Mouse (Mus musculus): ENCODE measurements around the gene Prkcz.
A peak's percentile ranks its signal among the peaks of the same experiment; 100 is the strongest.
"Not testable (repeated sequence)": the region's sequence is repeated elsewhere in the genome, so short reads cannot be mapped to it uniquely, and the experiment has no call there.

The Prkcz gene

GRCm38 (mm10) chr4:155283001-155283503 is 78.1 kb downstream of the Prkcz start:
- DNase-seq (ENCODE audit: low spot score): no peak

- DNase-seq (ENCODE audit: low spot score): no peak
Observed at GRCm38 (mm10) chr4:155282231-155282630, 78.9 kb downstream of the Prkcz start.

- DNase-seq (ENCODE audit: low spot score): peak; percentile 43
Observed at GRCm38 (mm10) chr4:155281652-155282051, 79.5 kb downstream of the Prkcz start.

DNA sequence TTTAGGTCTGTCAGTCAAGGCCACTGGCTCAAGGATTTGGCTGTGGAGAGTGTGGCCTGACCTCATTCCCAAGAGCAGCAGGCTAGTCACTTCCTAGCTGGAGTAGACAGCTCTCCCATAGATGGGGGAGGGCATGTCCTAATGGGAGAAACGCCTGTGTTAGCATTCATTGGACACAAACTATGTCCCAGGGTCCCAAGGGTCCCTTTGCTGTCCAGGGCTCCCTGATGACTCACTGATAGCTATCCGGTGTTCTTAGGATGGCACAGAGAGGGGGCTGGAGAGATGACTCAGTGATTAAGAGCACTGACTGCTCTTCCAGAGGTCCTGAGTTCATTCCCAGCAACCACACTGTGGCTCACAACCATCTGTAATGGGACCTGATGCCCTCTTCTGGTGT is 79.9 kb downstream of the Prkcz start:
- peak; percentile 81 for DNase-seq (ENCODE audit: low spot score)

GRCm38 (mm10) chr4:155280768-155281121 is 80.4 kb downstream of the Prkcz start:
- peak; percentile 27 for DNase-seq (ENCODE audit: low spot score)

GRCm38 (mm10) chr4:155279926-155280767 is 81.0 kb downstream of the Prkcz start:
- DNase-seq (ENCODE audit: low spot score): peak; percentile 66

GRCm38 (mm10) chr4:155279054-155279453 is 82.1 kb downstream of the Prkcz start:
- DNase-seq (ENCODE audit: low spot score): no peak

GRCm38 (mm10) chr4:155277963-155278362 is 83.2 kb downstream of the Prkcz start:
- no peak for DNase-seq (ENCODE audit: low spot score)

GRCm38 (mm10) chr4:155274851-155275250 is 86.3 kb downstream of the Prkcz start:
- DNase-seq (ENCODE audit: low spot score): peak; percentile 63

DNA sequence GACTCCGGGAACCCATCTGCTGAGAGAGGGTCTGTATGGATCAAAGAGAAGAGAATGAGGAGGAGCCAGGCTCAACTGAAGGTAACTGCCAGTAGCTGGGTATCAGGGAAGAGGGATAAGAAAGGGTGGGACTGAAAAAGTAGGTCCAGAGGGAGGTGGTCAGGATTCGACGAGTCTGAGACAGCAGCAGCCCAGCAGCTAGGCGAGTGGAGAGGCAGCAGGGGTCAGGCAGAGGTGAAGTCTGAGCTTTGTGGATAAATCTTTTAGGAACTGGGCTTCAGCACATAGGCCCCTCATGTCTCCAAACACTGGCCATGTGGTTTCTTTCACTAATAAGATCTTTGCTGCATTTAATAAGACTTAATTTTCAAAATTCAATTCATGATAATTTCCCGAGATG is 86.7 kb downstream of the Prkcz start:
- DNase-seq (ENCODE audit: low spot score): no peak

DNA sequence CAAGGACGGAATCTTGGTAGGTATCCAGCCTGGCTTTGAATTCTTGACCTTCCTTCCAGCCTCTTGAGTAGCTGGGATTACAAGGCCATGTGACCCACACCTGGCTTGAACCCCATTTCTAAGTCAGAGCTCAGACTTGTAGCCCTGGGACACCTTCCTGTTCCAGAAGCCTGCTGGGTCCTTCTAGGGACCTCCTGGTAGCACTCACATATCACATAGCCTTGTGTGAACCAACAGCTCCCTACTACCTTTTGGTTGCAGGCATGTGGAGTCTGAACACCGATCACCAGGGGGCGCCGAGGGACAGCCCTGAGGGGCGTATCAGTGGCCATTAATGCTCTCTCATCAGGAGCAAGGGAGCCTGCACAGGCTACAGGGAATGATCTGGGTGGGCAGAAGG is 92.8 kb downstream of the Prkcz start:
- DNase-seq (ENCODE audit: low spot score): peak; percentile 75

- no peak for DNase-seq (ENCODE audit: low spot score)
Observed at GRCm38 (mm10) chr4:155267639-155268175, 93.5 kb downstream of the Prkcz start.

GRCm38 (mm10) chr4:155267047-155267543 is 94.1 kb downstream of the Prkcz start:
- no peak for DNase-seq (ENCODE audit: low spot score)

- DNase-seq (ENCODE audit: low spot score): no peak
Observed at GRCm38 (mm10) chr4:155264521-155265321, 96.4 kb downstream of the Prkcz start.

GRCm38 (mm10) chr4:155252253-155252652 is 108.9 kb downstream of the Prkcz start:
- DNase-seq (ENCODE audit: low spot score): no peak

- DNase-seq (ENCODE audit: low spot score): no peak
Observed at GRCm38 (mm10) chr4:155251147-155251546, 110.0 kb downstream of the Prkcz start.

- peak; percentile 28 for DNase-seq (ENCODE audit: low spot score)
Observed at GRCm38 (mm10) chr4:155250361-155251117, 110.6 kb downstream of the Prkcz start.

DNA sequence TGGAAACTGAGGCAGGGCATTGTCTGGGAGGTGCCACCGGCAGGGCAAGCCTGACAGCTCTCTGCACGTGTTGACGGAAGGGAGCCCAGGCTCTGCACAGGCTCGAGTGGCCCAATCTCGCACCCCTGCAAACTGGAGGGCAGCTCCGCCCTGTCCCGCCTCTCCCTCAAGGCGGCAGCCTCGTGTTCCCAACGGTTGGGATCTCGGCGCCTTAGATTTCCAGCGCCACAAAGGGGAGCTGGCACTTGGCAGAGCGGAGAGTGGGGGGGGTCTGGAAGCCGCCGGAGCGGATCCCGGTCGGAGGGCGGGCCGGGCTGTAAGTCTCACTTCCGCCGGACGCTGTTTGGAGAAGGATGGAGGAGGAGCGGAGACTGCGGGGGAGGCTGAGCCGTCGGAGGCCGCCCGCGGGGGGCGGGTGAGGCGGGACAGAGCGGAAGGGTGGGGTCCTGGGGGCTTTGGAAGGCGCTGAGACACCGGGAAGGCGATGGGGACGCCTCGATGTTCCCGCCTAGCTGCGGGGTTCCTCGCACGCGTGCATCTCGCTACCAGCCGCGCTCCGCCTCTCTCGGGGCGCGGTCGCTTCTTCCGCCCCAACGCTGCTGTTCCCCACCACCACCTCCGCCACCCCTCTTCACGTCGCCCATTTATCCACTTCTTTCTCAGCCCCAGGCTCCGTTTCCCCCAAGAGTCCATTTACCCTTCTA is 111.4 kb downstream of the Prkcz start, which contains the start of gene Faap20:
TSS of gene Faap20 (plus strand) at position 155 of the 704 bp plus-strand sequence.
- DNase-seq (ENCODE audit: low spot score): peak; percentile 85

DNA sequence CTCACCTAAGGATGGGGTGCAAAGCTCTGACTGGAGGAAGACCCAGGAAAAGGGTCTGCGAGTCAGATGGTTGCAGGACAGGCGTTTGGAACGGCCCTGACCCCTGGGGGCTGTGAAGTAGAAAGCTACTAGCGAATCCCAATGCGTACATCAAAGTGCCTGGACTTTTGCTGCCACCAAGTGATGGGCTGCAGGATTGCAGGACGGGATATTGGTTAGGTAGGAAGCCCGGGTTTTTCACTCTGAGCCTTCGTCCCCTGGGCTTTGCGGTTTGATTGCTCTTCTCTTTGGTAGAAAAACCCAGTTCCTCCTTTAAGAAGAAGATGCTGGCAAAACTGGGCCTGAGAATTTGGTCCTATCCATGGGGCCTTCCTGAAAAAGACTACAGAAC is 111.9 kb downstream of the Prkcz start:
- peak; percentile 98 for DNase-seq (ENCODE audit: low spot score)

DNA sequence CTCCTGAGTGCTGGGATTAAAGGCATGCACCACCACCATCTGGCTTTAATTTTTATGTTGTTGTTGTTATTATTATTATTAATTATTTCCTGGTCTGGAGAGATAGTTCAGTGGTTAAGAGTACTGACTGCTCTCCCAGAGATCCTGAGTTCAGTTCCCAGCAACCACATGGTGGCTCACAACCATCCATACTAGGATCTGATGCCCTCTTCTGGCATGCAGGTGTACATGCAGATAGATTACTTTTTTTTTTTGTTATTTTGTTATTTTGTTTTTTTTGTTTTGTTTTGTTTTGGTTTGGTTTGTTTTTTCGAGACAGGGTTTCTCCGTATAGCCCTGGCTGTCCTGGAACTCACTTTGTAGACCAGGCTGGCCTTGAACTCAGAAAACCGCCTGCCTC is 113.1 kb downstream of the Prkcz start:
- DNase-seq (ENCODE audit: low spot score): not testable (repeated sequence)

DNA sequence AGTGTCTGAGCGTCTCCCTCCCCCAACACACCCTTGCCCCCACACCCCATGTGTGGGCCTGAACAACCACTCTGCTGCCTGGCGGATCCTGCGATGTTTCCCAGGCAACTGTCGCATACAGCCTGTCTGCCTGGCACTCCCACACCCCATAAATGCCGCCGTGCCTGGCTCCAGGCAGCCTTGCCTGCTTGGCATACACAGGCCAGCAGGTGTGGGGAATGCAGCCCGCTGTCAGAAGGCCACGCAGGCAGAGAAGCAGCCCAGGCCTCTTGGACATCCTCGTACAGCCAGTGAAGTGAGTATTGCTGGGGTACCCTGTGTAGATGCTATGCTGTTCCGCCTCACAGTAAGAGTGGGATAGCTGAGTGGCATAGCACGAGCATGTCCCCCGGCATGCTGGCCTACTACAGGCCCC is 114.5 kb downstream of the Prkcz start:
- DNase-seq (ENCODE audit: low spot score): peak; percentile 33
